Mouse (Mus musculus): ENCODE results near the gene Eya2.
"Not testable (repeated sequence)": the region's sequence is repeated elsewhere in the genome, so short reads cannot be mapped to it uniquely, and the experiment has no call there.

Eya2 gene

DNA sequence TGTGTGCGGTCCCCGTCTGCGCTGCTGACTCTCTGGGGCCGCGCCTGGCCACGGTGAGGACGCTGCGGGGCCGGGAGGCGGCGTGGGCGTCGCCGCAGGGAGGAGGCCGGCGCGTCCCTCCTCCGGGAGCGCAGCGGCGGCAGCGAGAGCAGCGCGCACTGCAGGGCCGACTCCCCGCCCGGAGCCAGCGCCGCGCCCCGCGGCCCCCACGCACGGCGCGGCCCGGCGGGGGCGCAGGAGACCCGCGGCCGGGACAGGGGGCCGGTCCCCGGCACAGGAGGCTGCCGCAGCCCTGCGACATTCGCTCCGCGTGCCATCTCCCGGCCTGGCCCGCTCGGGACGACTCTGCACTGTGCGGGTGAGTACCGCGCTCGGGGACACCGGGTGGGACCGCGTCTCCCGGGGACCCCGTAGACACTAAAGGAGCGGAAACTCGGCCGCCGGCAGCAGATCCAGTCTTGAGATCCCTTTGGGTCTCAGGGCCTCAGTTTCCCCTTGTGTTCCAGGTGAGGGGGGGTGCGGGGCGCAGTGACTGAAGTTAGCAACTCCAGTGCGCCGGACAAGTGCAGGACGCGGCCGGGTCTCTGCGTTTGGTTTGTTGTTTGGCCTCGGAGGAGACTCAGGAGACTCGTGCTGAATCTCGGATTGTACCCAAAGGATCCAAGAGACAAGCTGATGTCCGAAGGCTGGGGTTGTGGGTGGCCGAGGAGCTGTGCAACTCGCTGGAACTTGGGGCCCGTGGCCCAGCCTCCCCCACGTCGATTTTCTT, at the start of gene Eya2:
Eya2 (plus strand) TSS at position 126 of the 769 bp plus-strand sequence.
- no peak for DNase-seq (ENCODE audit: low spot score in 2 of 2)

DNA sequence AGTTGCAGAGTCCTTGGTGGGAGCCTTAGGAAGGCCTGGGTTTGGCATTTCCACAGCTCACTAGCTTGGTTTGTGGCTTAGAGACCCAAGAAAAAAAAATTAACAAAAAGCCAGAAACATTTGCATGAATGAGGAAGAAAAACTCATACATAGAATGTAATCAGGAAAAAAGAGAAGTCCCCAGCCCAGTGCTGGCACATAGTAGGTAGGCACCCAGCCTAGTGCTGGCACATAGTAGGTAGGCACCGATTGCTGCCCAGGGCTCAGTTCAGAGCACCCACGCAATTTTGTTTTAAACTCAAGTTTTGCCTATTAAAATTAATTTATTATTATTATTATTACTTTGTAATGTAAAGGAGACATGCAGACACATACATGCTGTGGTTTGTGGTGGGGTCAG, 49.1 kb upstream of the Eya2 start:
- no peak for DNase-seq (ENCODE audit: low spot score in 2 of 2)

DNA sequence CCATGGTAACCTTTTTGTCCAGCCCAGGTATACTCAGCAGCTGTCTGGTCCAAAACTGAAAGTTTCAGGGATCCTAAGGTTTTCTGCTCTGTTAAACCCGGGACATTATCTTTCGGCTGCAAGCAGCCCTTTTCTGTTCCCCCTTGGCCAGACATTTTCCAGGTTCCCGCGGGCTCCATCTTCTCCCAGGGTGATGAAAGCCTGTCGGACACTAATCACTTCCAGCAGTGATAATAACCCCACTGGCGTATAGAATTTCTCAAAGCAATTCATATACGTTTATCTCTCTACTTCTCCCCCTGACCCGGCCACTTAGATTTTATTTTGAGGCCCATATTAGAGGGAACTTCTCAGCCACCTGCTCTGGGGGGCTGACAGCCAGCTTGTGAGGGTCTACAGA, 48.5 kb upstream of the Eya2 start:
- DNase-seq (ENCODE audit: low spot score in 2 of 2), result no peak

DNA sequence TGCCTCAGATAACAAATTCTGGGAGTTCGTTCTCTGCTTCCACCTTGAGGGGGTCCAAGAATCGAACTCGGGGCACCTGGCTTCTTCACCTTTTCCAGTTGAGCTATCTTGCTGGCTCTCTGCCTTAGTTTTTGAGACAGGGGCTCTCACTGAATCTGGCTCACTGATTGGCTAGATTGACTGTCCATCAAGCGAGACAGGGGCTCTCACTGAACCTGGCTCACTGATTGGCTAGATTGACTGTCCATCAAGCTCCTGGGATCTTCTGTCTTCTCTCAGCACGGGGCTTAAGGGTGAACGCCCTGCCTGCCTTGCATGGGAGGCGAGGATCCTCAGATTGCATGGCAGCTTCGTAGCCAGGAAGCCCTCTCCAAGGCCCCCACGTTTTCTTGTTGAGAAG, 47.4 kb upstream of the Eya2 start:
- no peak for DNase-seq (ENCODE audit: low spot score in 2 of 2)

DNA sequence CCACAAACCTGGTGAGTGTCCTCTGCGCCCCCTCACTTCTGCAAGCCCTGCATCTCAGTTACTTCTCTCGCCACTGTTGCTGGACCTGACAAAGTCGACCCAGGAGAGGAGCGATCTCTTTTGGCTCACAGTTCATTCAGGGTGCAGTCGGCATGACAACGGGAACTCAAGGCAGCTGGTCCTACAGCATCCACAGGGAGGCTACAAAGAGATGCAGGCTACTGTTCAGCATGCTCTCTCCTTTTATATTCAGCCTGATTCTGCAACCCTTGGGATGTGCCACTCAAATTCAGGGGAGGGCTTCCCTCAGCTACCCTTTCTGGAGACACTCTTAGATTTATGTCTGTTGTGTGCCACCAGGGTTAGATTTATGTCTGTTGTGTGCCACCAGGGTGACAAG, 46.2 kb upstream of the Eya2 start:
- DNase-seq (ENCODE audit: low spot score in 2 of 2), result no peak

DNA sequence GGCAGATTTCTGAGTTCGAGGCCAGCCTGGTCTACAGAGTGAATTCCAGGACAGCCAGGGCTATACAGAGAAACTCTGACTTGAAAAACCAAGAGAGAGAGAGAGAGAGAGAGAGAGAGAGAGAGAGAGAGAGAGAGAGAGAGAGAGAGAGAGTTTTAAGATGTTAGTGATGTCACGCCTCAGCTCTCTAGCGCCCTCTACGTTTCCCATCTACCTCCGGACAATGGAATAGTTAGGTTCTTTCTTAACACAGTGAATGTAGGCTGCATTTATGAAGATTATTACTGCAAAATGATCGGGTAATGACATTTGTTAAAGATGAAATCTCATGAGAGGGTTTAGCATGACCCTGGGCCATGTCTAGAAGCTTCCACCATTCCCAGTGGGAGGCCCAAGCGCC, 44.4 kb upstream of the Eya2 start:
- DNase-seq (ENCODE audit: low spot score in 2 of 2), result not testable (repeated sequence)

DNA sequence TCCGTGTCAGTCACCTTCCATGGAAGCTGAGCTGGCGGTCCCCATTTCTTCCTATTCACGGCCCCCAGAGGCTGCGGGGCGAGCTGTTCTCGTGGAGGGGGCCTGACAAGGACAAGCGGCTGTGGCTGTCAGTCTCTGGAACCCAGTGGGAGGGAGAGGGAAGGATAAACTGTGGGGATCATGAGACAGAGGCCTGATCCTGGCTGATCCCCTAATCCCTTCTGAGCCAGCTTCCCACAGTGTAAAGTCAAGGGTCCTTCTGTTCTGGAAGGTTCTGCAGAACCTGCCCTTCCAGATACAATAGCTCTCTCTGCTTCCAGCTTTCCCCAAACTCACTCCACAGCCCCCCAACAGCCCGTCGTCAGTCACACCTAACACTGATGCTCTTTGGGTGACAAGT, 40.8 kb upstream of the Eya2 start:
- DNase-seq (ENCODE audit: low spot score in 2 of 2), result no peak

DNA sequence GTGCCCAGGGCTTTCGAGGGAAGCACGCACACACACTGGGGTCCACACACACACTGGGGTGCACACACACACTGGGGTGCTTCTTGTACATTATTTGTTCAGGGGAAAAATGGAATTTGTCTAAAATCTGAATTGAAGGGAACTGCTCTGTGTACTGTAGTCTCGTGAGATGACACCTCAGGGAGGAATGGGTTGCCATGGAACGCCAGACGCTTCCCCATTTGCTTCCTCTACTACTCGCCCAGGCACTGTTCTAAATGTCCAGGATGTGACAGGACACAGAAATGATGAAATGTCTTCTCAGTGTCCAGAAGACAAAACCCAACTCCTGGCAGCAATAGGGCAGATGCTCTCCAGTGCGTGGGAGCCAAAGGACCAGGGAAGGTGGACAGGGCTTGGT, 37.6 kb upstream of the Eya2 start:
- DNase-seq (ENCODE audit: low spot score in 2 of 2), result no peak

DNA sequence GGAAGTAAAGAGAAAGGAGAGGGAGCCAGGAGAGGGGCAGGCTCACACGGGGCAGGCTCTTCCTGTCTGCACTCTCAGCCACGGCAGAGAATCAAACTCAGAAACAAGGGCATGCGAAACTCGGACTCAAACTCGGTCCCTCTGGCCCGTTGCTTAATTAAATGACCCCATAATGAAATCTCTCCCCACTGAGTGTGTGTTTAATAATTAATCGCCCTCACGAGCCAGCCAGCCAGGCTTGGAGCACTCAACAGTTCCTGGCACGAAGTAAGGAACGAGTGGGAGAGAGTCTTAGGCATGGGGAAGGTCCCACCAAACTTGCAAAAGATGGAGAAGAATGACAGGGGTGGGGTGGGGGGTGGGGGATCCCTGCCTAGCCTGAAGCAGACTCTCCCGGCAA, 35.9 kb upstream of the Eya2 start:
- no peak for DNase-seq (ENCODE audit: low spot score in 2 of 2)

DNA sequence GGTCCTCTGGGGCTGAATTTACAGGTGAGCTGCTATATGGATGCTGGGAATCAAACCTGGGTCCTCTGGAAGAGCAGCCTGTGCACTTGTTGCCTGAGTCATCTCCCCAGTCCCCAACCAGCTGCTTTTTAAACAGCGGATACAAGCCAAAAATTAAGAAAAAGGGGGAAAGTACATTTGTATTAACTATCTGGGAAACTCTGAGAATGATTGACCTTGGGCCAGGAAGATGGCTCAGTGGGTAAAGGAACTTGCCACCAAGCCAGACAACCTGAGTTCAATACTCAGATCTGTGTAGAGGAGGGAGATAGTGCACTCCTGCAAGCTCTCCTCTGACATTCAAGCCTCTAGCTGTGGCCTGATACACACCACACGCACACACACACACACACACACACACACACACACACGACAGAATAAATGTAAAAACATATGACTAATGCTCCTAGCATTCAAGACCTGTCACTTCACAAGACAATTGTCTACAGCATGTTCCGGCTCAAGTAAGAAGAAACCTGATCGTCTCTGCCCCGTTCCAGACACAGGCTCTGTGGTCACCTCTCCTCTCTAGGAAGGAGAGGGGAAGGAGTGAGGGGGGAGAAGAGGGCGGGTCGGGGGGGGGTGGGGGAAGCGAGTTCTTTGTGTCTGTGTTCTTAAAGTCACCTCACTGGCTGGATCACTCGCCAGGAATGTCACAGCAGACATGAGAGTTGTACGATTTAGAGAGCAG, 35.2 kb upstream of the Eya2 start:
- DNase-seq (ENCODE audit: low spot score in 2 of 2), result no peak

DNA sequence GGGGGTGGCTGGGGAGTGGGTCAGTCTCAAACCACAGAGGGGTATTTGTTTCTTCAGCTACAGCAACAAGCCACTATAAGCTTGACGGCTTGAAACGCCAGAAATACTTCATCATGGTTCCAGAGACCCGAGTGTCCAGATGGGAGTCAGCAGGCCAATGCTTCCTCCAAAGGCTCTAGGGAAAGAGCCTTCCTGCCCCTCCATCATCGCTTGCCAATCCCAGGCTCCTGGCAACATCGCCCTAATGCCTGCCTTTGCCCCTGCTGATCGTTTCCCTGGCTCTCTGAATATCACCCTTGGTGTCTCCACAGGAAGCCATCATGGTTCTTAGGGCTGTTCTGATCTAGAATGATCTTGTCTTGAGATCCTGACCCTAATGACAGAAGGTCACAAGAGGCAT, 33.0 kb upstream of the Eya2 start:
- no peak for DNase-seq (ENCODE audit: low spot score in 2 of 2)

DNA sequence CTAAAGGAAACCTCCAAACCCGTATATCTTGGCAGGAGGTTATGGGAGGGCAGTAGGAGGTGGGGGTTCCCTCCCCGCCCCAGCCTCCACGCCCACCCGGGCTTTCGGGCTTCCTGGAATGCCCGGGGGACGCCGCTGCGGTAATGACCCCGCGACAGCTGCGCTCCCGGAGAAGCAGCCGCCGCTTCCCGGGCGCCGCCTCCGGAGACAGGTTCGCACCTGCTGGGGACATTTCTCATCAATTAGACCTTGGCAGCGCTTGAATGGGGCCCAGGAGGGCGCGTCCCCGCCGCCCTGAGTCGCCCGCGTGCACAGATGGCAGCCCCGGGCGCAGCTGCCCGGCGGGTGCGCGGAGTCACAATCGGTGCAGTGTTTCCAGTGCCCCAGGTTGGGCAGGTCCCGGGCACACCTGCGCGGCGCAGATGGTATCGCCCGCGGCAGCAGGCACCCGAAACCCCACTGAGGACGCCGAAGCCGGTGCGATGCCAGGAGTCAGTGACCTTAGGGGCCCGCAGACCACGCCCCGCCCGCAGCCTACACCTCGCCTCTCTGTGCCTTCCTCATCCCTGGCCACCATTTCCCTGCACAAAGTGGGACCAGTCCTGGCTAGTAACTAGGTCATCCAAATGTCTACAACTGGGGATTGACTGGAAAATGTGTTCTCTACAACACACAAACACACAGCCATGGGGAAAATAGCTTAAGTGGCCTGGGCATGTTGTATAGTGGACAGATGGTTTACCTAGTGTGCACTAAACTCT, 31.4 kb upstream of the Eya2 start:
- no peak for DNase-seq (ENCODE audit: low spot score in 2 of 2)

DNA sequence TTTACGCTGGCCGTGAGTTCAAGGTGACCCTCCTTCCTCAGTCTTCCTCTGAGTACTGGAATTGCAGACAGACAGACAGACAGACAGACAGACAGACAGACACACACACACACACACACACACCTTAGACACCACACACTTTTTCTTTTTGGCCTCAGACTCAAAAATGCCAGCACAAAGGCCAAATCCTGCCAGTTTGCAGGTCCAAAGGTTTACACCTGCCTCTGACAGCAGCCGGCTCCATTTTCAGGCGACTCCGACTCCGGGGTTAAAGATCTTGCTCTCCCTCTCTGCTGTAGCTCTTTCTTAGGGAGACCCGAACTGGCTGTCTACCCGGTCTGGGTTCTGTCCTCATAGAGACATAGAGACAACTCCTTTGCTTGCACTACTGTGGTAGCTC, 30.7 kb upstream of the Eya2 start:
- DNase-seq (ENCODE audit: low spot score in 2 of 2), result no peak

DNA sequence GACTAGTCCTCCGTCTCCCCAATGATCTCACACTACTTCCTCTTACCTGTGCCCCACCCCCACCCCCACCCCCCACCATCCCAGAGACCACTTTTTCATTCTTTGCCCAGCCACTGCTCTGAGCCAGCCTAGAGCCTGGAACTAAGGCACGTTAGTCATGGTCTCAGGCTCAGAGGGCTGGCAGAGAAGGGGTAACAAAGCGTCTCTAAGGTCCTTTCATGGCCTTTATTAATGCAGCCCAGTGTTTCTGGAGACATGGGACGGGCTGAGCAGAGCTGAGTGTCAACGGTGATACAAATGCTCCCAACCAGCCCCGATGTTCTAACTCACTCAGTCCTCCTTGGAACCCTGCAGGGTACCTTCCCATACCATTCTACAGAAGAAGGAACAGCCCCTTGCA, 30.2 kb upstream of the Eya2 start:
- no peak for DNase-seq (ENCODE audit: low spot score in 2 of 2)

DNA sequence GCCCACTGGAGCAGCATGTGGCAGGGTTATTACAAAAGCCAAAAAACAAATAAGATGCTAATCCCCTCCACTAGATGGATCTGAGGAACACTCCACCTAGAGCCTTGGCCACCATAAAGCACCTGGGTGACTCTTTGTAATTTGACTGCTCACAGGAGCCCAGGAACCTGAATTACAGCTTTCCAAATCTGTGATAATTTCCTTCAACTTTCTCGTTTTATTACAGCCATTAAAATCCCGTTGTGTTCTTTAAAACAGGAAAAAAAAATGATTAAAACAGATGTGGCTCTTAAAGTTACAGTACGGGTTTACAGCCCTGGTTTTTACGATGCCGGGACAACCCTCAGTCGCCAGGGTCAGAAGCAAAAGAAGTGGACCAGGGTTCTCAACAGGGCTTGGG, 27.9 kb upstream of the Eya2 start:
- no peak for DNase-seq (ENCODE audit: low spot score in 2 of 2)

DNA sequence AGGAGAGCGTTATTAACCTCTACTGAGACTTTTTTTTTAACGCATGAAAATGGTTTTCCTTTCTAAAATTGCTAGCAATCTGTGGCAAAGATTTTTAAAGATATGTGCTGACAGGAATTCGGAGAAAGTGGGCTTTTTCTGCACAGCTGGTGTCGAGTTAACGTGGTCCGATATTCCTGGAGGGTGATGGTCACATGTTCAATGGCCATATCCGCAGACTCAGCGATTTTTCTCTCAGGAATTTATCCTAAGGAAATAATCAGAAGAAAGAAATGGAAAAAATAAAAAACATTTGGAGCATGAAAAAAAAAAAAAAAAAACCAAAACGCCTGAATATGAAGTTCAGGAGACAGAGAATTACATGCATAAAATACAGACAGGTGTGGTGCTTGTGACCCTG, 27.0 kb upstream of the Eya2 start:
- DNase-seq (ENCODE audit: low spot score in 2 of 2), result no peak

DNA sequence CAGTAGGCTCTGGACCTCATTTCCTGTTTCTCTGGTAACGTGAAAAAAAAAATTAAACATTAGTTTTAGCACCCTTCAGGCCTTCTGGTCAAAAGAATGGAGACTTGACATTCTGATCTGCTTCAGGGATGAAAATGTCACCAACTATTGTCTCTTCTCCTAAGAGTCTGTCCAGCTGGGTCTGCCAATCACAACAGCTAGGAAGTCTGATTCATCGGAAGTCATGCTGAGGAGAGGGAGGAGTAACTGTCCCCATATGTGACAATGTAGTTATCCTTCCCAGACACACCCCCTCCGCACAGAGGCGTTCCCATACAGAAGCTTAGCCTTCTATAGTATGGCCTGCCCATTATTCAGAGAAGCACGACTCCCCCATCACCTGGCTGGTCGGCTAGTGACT, 25.9 kb upstream of the Eya2 start:
- DNase-seq (ENCODE audit: low spot score in 2 of 2), result no peak

DNA sequence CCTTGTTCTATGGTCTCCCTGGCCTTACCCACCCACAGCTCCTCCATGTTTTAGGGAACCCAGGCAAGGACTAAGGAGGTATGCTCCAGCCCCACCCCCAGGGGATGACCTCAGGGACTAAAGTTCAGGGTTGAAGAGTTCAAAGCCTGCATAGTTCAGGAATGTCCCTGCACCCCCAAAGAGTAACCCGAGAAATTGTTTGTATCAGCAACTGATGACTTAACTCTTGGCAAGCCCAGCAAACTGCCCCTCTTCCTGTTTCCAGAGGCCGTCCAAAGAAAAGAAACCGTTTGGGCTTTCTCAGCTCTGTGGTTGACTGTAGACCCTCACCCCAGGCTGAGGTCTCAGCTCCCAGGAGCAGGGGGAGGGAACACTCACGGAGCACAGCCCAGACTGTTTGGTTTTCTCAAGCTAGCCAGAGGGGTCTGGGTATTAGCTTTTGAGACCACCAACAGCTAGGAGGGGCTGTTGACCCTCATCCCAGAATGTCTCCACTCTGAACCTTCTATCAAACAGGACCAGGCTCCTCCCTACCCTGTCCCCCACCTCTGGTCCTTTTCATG, 23.5 kb upstream of the Eya2 start:
- no peak for DNase-seq (ENCODE audit: low spot score in 2 of 2)

DNA sequence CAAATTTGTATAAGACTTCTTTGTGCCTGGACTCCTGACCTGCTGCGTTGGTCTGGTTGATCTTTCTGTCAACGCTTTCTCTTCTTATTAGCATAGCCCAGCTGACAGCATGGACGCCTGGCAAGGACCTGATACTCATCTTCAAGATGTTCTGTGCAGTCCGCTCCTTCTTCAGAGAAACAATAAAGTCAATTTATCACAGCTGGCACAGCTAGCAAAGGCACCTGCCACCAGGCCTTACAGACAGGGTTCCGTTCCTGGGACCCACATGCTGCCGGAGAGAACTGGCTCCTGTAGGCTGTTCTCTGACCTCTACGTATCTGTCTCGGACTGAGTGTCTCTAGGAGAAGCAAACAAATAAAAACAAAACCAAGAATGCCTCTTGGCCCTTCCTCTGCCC, 11.8 kb upstream of the Eya2 start:
- DNase-seq (ENCODE audit: low spot score in 2 of 2), result no peak

DNA sequence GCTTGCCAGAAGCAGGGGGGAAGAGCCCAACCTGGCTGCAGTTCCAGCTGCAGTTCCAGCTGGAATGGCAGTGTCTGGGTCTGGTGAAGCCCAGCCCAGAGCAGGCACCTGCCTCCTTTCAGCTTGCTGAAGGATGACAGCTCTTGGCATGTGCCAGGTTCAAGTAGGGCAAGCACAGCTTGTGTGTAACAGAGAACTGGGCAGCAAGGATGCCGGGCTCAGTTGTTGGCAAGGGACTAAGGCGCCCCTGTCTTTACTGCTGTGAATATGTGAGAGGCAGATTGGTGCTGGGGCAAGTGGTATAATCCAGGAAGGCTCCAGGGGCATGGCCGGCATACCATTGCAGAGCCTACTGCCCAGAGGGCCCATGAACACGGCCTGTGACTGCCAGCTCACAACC, 11.3 kb upstream of the Eya2 start:
- DNase-seq (ENCODE audit: low spot score in 2 of 2), result no peak

DNA sequence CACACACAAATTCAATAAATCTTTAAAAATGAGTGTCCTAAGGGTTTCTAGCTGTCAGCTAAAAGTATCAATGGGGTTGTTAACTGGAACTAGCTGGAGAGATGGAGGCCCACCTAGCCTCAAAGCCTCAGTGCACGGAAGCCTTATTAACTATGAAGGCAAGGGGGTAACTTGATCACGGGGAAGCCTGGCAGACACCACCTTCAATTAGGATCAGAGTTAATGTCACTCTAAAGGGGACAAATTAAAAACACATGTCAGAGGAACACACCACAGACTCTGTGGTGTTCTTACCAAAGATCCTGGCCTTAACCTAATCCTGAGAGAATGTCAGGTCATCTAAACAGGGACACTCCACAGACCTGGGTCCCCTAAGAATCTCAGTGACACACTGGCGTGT, 10.3 kb upstream of the Eya2 start:
- no peak for DNase-seq (ENCODE audit: low spot score in 2 of 2)

DNA sequence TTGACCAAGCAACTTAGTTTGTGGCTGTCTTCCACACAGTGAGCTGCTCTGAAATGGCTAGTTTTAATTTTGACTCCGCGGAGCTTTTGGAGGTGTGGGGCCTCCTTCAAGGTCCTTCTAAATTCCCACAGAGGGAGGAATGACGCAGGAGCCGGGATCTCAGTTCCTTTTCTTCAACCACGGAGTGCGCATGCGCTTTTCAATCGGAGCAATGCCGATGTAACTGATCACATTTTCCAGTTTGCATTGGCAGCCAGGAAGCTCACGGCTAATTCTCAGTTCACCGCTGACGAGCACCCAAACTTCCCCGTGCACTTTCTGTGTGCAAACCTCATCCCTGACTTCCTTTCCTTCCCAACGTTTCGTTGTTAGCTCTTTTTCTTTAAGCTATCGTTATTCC, 4.1 kb upstream of the Eya2 start:
- DNase-seq (ENCODE audit: low spot score in 2 of 2), result no peak

DNA sequence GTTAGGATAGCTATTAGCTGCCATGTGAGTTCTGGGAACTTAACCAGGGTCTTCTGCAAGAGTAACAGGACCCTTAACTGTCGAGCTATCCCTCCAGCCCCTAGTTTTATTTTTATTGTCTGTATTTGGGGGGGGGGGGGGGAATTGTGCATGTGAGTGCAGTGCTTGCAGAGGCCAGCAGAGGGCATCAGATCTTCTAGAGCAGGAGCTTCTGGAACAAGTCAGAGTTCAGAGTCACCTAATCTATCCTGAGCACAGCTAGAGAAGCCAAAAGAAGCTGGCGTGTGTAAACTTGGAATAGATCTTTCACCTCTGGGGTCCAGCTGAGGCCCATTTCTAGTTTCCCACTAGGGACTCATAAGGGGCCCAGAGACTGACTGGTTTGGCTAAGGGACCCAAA, 1.1 kb upstream of the Eya2 start:
- DNase-seq (ENCODE audit: low spot score in 2 of 2), result no peak

Data from spleen, postnatal 14 days (tissue).